Mouse (Mus musculus) bone marrow, adult 2 months (tissue): ENCODE data around the gene Ank2. TPM values are rescaled to one million over a fixed set of nuclear protein-coding genes. Genes with fewer than 3 reads are reported as not detected.

ENCODE experiments used
- H3K27ac ChIP-seq: fragments of 200-500 bp; 2 replicates; pipeline ENCODE4 v1.5.1; 2012; ENCODE audit warnings: low read depth, mild to moderate bottlenecking, control low read depth, inconsistent platforms, low read length; ENCODE audit not compliant: control insufficient read depth, poor library complexity, insufficient read depth
- H3K4me1 ChIP-seq: fragments of 200-500 bp; 2 replicates; pipeline ENCODE4 v1.6.1; 2011; ENCODE audit warnings: low read length; ENCODE audit not compliant: control insufficient read depth, insufficient read depth
- H3K4me3 ChIP-seq: fragments of 200-500 bp; replicated peaks from 2 replicates; pipeline ENCODE3; 2011; ENCODE audit warnings: mild to moderate bottlenecking, low read depth, low read length, control low read depth; ENCODE audit not compliant: control insufficient read depth
- CTCF ChIP-seq: fragments of 200-500 bp; IDR thresholded peaks from 2 replicates; pipeline ENCODE4 v1.5.1; 2011; ENCODE audit warnings: low read length, control low read depth; ENCODE audit not compliant: control insufficient read depth, insufficient read depth
- POLR2A ChIP-seq: fragments of 200-500 bp; IDR thresholded peaks from 2 replicates; pipeline ENCODE4 v1.6.1; 2011; ENCODE audit warnings: low read depth, mild to moderate bottlenecking, control low read depth, low read length, borderline replicate concordance; ENCODE audit not compliant: control insufficient read depth
- WGBS: fragments of 180-500 bp; shearing (Covaris S2); methylation state at CpG from one replicate; pipeline ENCODE4 v1.1.7; 2018; 5-methylcytosine and 5-hydroxymethylcytosine counted together
- polyA plus RNA-seq: library from polyadenylated mRNA; stranded (reverse); fragments of >200 nt; gene quantifications from 2 replicates; pipeline ENCODE4 v1.2.4, GENCODE M21; 2011; ENCODE audit warnings: low replicate concordance; ENCODE audit not compliant: missing spikeins, insufficient read depth, insufficient read length

Gene Ank2
- polyA plus RNA-seq, 1 experiment = 5.5 TPM

- no peak for TF ChIP-seq CTCF
- TF ChIP-seq POLR2A = no peak
- Histone ChIP-seq H3K27ac (no peak overlapping the region), H3K4me3 (no peak overlapping the region), H3K4me1 (no peaks in the 10 kb centered on the region)
- WGBS = 61% methylated on average over 10 of the region's 10 CpGs
These were observed 580.2 kb downstream of the Ank2 start for GRCm38 (mm10) chr3:126918805-126919473.

DNA sequence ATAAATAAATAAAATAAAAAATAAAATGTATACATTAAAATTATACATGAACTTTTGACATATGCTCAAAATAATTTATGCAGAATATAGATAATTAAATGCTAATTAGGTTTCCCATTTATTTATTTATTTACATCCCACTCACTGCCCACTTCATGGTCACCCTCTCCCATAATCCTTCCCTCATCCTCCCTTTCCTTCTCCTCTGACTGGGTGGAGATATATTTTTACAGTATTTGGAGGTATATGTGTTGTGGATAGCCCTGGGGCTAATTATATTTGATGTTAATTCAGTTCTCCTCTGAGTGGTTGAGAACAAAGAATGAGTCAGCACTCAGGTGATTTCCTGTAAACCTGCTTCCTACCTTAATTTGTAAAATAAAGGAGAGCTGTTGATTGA is 582.8 kb downstream of the Ank2 start:
- no peaks in the 10 kb centered on the region for H3K4me1 ChIP-seq
- no peak for TF ChIP-seq POLR2A
- no peak for TF ChIP-seq CTCF

GRCm38 (mm10) chr3:126903543-126903942 is 595.6 kb downstream of the Ank2 start:
- 10% methylated on average over 3 of the region's 3 CpGs for WGBS
- Histone ChIP-seq H3K27ac (no peak overlapping the region), H3K4me1 (no peaks in the 10 kb centered on the region), H3K4me3 (no peak overlapping the region)
- TF ChIP-seq CTCF (peak; percentile 50), POLR2A (no peak)

More for the DNA sequence above, 582.8 kb downstream of the Ank2 start:
- Histone ChIP-seq H3K27ac (no peak overlapping the region), H3K4me3 (no peak overlapping the region)

DNA sequence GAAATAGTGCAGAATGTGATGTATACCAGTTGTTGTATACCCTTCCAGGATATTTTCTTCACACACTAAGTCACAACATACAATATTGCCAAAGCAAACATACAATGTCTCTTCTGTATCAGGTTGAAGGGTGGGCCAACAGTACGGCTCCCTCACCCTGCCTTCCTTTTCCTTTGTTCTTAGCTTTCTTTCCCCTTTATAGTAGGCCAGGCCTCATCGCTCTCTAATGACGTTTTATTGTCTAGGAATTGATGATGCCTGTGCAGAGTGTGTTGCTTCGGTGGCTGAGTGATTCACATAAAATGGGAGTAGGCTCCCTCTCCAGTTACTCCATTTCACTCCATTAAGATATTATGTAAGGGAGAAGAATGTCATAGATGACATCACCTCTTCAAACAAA is 612.5 kb downstream of the Ank2 start:
- no peak overlapping the region for H3K4me3 ChIP-seq
- H3K4me1 ChIP-seq = no peaks in the 10 kb centered on the region
- 82% methylated on average over 4 of the region's 4 CpGs for WGBS
- no peak for TF ChIP-seq POLR2A
- no peak for TF ChIP-seq CTCF
- H3K27ac ChIP-seq = no peak overlapping the region

- WGBS = 73% methylated on average over 4 of the region's 4 CpGs
- TF ChIP-seq POLR2A (no peak), CTCF (no peak)
- Histone ChIP-seq H3K4me3 (no peak overlapping the region), H3K4me1 (no peaks in the 10 kb centered on the region), H3K27ac (no peak overlapping the region)
These were observed 613.1 kb downstream of the Ank2 start for GRCm38 (mm10) chr3:126886090-126886489.

- 71% methylated on average over 1 of the region's 1 CpGs for WGBS
- Histone ChIP-seq H3K4me3 (no peak overlapping the region), H3K27ac (no peak overlapping the region), H3K4me1 (no peaks in the 10 kb centered on the region)
- TF ChIP-seq POLR2A = no peak
- TF ChIP-seq CTCF = no peak
These were observed 620.9 kb downstream of the Ank2 start for GRCm38 (mm10) chr3:126878233-126878632.

Other genes with a start within 250 kb of the Ank2 start
- 26.3 and 30.0 TPM in 2 replicates for gene Larp7, start 54.0 kb upstream of the Ank2 start, polyA plus RNA-seq
- gene Zgrf1, start 54.1 kb upstream of the Ank2 start, polyA plus RNA-seq = 9.8 and 10.1 TPM in 2 replicates
- gene Neurog2, start 133.8 kb upstream of the Ank2 start, polyA plus RNA-seq = not detected in 2 replicates